Mouse (Mus musculus) cerebellum, adult 2 months (tissue): ENCODE results near the gene Dhrs7.
A peak's percentile ranks its signal among the peaks of the same experiment; 100 is the strongest.

Experiments used
- CTCF ChIP-seq: fragments of 200-500 bp; IDR thresholded peaks from 2 replicates; pipeline ENCODE4 v1.5.1; 2011; ENCODE audit warnings: low read depth, mild to moderate bottlenecking, control low read depth, low read length, moderate library complexity, borderline replicate concordance; ENCODE audit not compliant: insufficient read depth
- POLR2A ChIP-seq: fragments of 200-500 bp; IDR thresholded peaks from 2 replicates; pipeline ENCODE4 v1.6.1; 2011; ENCODE audit warnings: low read length, control low read depth, borderline replicate concordance; ENCODE audit not compliant: insufficient read depth

DNA sequence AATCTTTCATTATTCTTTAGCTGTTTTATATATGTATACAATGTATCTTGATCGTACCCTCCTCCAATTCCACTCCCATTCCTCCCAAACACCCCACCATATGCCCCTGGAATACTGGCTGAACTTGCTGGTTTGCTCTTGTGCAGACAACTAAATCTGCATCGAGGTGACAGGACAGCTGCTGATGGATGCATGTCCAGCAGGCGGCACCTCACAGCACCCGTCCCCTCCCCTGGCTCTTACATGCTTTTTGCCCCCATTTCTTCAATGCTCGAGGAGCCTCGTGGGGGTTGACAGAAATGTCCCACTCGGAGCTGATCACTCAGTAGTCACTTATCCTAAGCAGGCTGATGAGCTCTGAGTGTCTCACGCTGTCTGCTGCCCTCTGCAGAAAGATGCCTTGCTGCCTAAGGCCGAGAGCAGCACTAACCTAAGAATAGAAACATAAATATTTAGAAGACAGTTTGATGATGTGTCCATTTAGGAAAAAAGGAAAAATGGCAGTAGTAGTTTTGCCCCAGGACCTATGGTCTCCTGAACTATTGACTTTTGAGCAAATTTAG, 30.3 kb upstream of the Dhrs7 start:
- TF ChIP-seq POLR2A = no peak
- TF ChIP-seq CTCF = peak; percentile 22; the same call in 1 of the 2 replicates
